Mouse (Mus musculus) MEL (cell line): ENCODE results near the gene Fam173a. TPM values are rescaled to one million over a fixed set of nuclear protein-coding genes. Genes with fewer than 3 reads are reported as not detected.

Experiments
- DNase-seq: peaks from one replicate; pipeline ENCODE4 v3.0.0; 2011; ENCODE audit warnings: low read depth, low spot score
- H3K27ac ChIP-seq: 2 replicates; pipeline ENCODE4 v1.5.1; 2012; ENCODE audit warnings: low read depth, mild to moderate bottlenecking, control low read depth, low read length, moderate library complexity; ENCODE audit not compliant: control insufficient read depth
- H3K27me3 ChIP-seq, 2 experiments: fragments of 150-350 bp in 1 of 2; sonication (generic) in 1 of 2; 2 replicates each; pipeline ENCODE4 v1.6.1; 2012; ENCODE audit warnings: low read length in 2 of 2, mild to moderate bottlenecking in 2 of 2, improper control_type of control experiment in 1 of 2, moderate library complexity in 1 of 2; ENCODE audit not compliant: insufficient read depth in 2 of 2, control insufficient read depth in 1 of 2
- H3K36me3 ChIP-seq, 2 experiments: 2 replicates each; pipeline ENCODE4 v1.6.1; 2012 to 2014; ENCODE audit warnings: low read length in 2 of 2, improper control_type of control experiment in 1 of 2, inconsistent platforms in 1 of 2, mild to moderate bottlenecking in 1 of 2; ENCODE audit not compliant: insufficient read depth in 2 of 2, control insufficient read depth in 1 of 2
- H3K4me1 ChIP-seq, 2 experiments: fragments of 150-350 bp in 1 of 2; sonication (generic) in 1 of 2; 2 replicates each; pipeline ENCODE4 v1.6.1; 2012; ENCODE audit warnings: low read length in 2 of 2, improper control_type of control experiment in 1 of 2, mild to moderate bottlenecking in 1 of 2; ENCODE audit not compliant: insufficient read depth in 2 of 2, control insufficient read depth in 1 of 2
- H3K4me3 ChIP-seq, 2 experiments: fragments of 150-350 bp in 1 of 2; sonication (generic) in 1 of 2; 2 replicates each; pipeline ENCODE4 v1.5.1; 2012; ENCODE audit warnings: low read depth in 2 of 2, low read length in 2 of 2, mild to moderate bottlenecking in 2 of 2, moderate library complexity in 2 of 2, control low read depth in 1 of 2, improper control_type of control experiment in 1 of 2; ENCODE audit not compliant: control insufficient read depth in 1 of 2, insufficient read depth in 1 of 2
- H3K79me2 ChIP-seq: 2 replicates; pipeline ENCODE4 v1.6.1; 2012; ENCODE audit warnings: mild to moderate bottlenecking, low read length, moderate library complexity; ENCODE audit not compliant: control insufficient read depth, poor library complexity, insufficient read depth
- H3K9ac ChIP-seq: 2 replicates; pipeline ENCODE4 v1.6.1; 2012; ENCODE audit warnings: low read depth, mild to moderate bottlenecking, control low read depth, low read length, moderate library complexity; ENCODE audit not compliant: control insufficient read depth, poor library complexity, severe bottlenecking
- H3K9me3 ChIP-seq: fragments of 150-350 bp; sonication (generic); replicated peaks from 2 replicates; pipeline ENCODE4 v1.6.1; 2012; ENCODE audit warnings: mild to moderate bottlenecking, low read length, improper control_type of control experiment, moderate library complexity; ENCODE audit not compliant: insufficient read depth
- CTCF ChIP-seq, 3 experiments: IDR thresholded peaks in 2 of 3; conservative IDR thresholded peaks in 1 of 3; 2 replicates each; pipeline ENCODE4 v1.5.1; 2011 to 2012; ENCODE audit warnings: low read length in 3 of 3, low read depth in 2 of 3, mild to moderate bottlenecking in 2 of 3, improper control_type of control experiment in 1 of 3, inconsistent platforms in 1 of 3, mixed read lengths in 1 of 3, moderate library complexity in 1 of 3; ENCODE audit not compliant: control insufficient read depth in 1 of 3, insufficient read depth in 1 of 3, poor library complexity in 1 of 3, severe bottlenecking in 1 of 3
- E2F4 ChIP-seq: IDR thresholded peaks from 2 replicates; pipeline ENCODE4 v1.6.1; 2011; ENCODE audit warnings: low read depth, low read length, improper control_type of control experiment, borderline replicate concordance
- ELF1 ChIP-seq: IDR thresholded peaks from 2 replicates; pipeline ENCODE4 v1.6.1; 2014; ENCODE audit warnings: low read depth, mild to moderate bottlenecking, inconsistent platforms, low read length, improper control_type of control experiment, moderate library complexity
- GATA1 ChIP-seq: IDR thresholded peaks from 2 replicates; pipeline ENCODE4 v1.6.1; 2011; ENCODE audit warnings: low read depth, low read length, improper control_type of control experiment
- HCFC1 ChIP-seq: IDR thresholded peaks from 2 replicates; pipeline ENCODE4 v1.6.1; 2012; ENCODE audit warnings: low read depth, mild to moderate bottlenecking, inconsistent platforms, low read length, improper control_type of control experiment, moderate library complexity
- MYB ChIP-seq: IDR thresholded peaks from 2 replicates; pipeline ENCODE4 v1.6.1; 2011; ENCODE audit warnings: mild to moderate bottlenecking, low read depth, low read length, improper control_type of control experiment
- MYC ChIP-seq: IDR thresholded peaks from 2 replicates; pipeline ENCODE4 v1.6.1; 2011; ENCODE audit warnings: low read depth, mild to moderate bottlenecking, low read length, improper control_type of control experiment, moderate library complexity
- POLR2AphosphoS2 ChIP-seq: IDR thresholded peaks from 2 replicates; pipeline ENCODE4 v1.6.1; 2011; ENCODE audit warnings: low read length, improper control_type of control experiment
- POLR2AphosphoS5 ChIP-seq: IDR thresholded peaks from 2 replicates; pipeline ENCODE4 v1.6.1; 2012; ENCODE audit warnings: low read depth, borderline replicate concordance, mild to moderate bottlenecking, inconsistent platforms, low read length, moderate library complexity, mixed read lengths
- SMC3 ChIP-seq: IDR thresholded peaks from 2 replicates; pipeline ENCODE4 v1.6.1; 2011; ENCODE audit warnings: low read depth, low read length, improper control_type of control experiment
- UBTF ChIP-seq: IDR thresholded peaks from 2 replicates; pipeline ENCODE4 v1.6.1; 2012; ENCODE audit warnings: low read depth, mild to moderate bottlenecking, inconsistent platforms, low read length, improper control_type of control experiment, moderate library complexity, borderline replicate concordance; ENCODE audit not compliant: insufficient read depth
- USF2 ChIP-seq, 2 experiments: IDR thresholded peaks; 2 replicates each; pipeline ENCODE4 v1.6.1; 2011 to 2012; ENCODE audit warnings: improper control_type of control experiment in 2 of 2, low read length in 2 of 2, borderline replicate concordance in 1 of 2, inconsistent platforms in 1 of 2, low read depth in 1 of 2, mild to moderate bottlenecking in 1 of 2; ENCODE audit not compliant: insufficient read depth in 1 of 2
- ZMIZ1 ChIP-seq: IDR thresholded peaks from 2 replicates; pipeline ENCODE4 v1.6.1; 2012; ENCODE audit warnings: low read depth, mild to moderate bottlenecking, inconsistent platforms, low read length, improper control_type of control experiment, moderate library complexity
- polyA plus RNA-seq, 2 experiments: library from polyadenylated mRNA; stranded (reverse) in 1 of 2; unstranded in 1 of 2; fragments of >175 nt in 1 of 2; fragments of >200 nt in 1 of 2; gene quantifications; 2 replicates each; pipeline versions ENCODE4 v1.2.1 to v1.2.4; 2012; ENCODE audit warnings: low replicate concordance in 2 of 2, low read depth in 1 of 2; ENCODE audit not compliant: insufficient read length in 2 of 2, insufficient read depth in 1 of 2, missing spikeins in 1 of 2
- total RNA-seq: library from RNA; depleted of rRNA; stranded (reverse); fragments of 300-350 nt; gene quantifications from 2 replicates; pipeline ENCODE4 v1.2.3, GENCODE M21; 2012

Fam173a gene
- total and polyA plus RNA-seq, 3 experiments, result 36.6 to 39.0 TPM; not detected in 1

DNA sequence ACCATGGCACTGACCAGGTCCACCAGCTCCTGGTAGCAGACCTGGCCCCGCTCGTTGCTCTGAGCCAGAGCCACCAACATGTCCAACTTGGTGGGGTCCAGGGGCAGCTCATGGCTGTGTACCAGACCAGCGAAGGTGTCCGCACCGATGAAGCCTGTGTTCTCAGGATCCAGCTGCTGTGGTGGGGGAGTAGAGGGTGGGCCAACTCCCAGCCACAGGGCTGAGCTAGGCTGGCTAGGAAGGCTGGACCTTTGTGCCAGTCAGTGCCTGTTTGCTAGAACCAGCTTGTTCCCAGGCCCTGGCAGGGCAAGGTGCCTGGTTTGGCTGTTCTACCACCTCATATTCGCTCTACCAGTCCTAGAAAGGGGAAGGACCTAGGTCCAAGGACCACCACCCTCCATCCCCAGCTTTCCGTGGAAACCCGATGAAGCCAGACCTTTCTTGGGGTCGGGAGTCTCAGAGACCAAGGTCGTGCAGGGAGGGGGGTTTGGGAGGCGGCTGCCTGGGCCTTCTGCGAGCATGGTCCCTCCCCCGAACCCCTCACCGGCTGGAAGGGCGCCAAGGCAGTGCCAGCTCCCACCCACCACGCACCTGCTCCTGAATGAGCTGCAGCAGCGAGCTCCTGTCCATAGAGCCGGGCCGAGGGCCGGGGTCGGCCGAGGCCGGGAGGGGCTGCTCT lies 43.8 kb upstream of the Fam173a start:
- Histone ChIP-seq H3K36me3 (peaks cover 0 to 2% of the 10 kb centered on the region in 2 experiments; a peak in 2 of 4 replicates), H3K9ac (no peak overlapping the region)

DNA sequence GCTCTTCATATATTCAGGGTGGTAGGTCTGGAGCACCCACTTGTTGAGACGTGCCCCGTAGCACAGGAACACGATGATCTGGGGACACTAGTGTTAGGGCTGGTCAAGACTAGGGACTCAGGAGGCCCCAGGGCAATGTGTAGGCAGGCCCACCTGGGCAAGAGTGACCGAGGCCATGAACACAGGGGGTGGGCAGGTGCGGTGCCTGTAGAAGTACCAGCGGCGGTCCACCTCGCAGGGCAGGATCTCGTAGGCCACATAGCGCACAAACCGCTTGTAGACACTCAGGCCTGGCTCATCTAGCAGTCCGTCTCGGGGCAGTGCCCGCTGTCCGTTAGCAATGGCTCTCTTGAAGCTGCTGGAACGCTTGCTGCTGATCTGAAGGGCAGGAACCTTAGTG lies 43.1 kb upstream of the Fam173a start:
- DNase-seq, result no peak
- no peak overlapping the region for H3K9ac ChIP-seq
- peaks cover 0 to 6% of the 10 kb centered on the region in 2 experiments; a peak in 2 of 4 replicates for H3K36me3 ChIP-seq
- peaks cover 36% of the 10 kb centered on the region for H3K79me2 ChIP-seq
- no peak overlapping the region for H3K27ac ChIP-seq
- H3K4me3 ChIP-seq, result no peak overlapping the region
- H3K4me1 ChIP-seq, result peaks cover 2 to 18% of the 10 kb centered on the region in 2 experiments; a peak in 3 of 4 replicates
- TF ChIP-seq SMC3 (no peak), MYB (no peak), E2F4 (no peak), CTCF (IDR thresholded peaks at IDR 0.05 in 2 of 3, conservative IDR thresholded peaks at IDR 0.05 in 1 of 3; ENCODE audit: control insufficient read depth in 1 of 3, insufficient read depth in 1 of 3, low read depth in 2 of 3, low read length in 3 of 3, poor library complexity in 1 of 3, severe bottlenecking in 1 of 3) (no peak), HCFC1 (no peak)
- H3K9me3 ChIP-seq, result no peaks in the 10 kb centered on the region
- no peaks in the 10 kb centered on the region for H3K27me3 ChIP-seq

More for the DNA sequence above, 43.8 kb upstream of the Fam173a start:
- no peak for TF ChIP-seq MYB
- no peak for TF ChIP-seq SMC3
- no peak for TF ChIP-seq ZMIZ1
- no peak for TF ChIP-seq HCFC1
- TF ChIP-seq E2F4, result no peak
- no peak for TF ChIP-seq UBTF
- no peak for TF ChIP-seq ELF1
- no peak for TF ChIP-seq GATA1
- TF ChIP-seq USF2 (IDR thresholded peaks at IDR 0.05; ENCODE audit: borderline replicate concordance in 1 of 2, insufficient read depth in 1 of 2, low read depth in 1 of 2, low read length in 2 of 2), result no peak
- TF ChIP-seq MYC, result no peak
- no peak for TF ChIP-seq POLR2AphosphoS2
- TF ChIP-seq POLR2AphosphoS5, result no peak
- TF ChIP-seq, all 39 proteins: peak for 0
- H3K9me3 ChIP-seq, result no peaks in the 10 kb centered on the region
- no peaks in the 10 kb centered on the region for H3K27me3 ChIP-seq
- H3K79me2 ChIP-seq, result peaks cover 29% of the 10 kb centered on the region
- H3K27ac ChIP-seq, result no peak overlapping the region
- H3K4me3 ChIP-seq, result no peak overlapping the region
- no peak for DNase-seq
- H3K4me1 ChIP-seq, result peaks cover 2 to 12% of the 10 kb centered on the region in 2 experiments; a peak in 3 of 4 replicates
